13 mouse cellular contexts compared by ENCODE assay signal in genomic region chr5:145042690-145043089, GRCm38 (mm10). TPM values are rescaled to one million over a fixed set of nuclear protein-coding genes. Genes with fewer than 3 reads are reported as not detected.
"Had no signal": no experiment of that assay in that cellular context is flagged by ENCODE, and none has a peak within 500 bp of the region (broad histone marks: within the 10 kb centered on the region; RNA-seq: fewer than 3 reads in every experiment).

Gene 1700018F24Rik (plus strand): TSS chr5:145042990.

RNA-seq across cellular contexts. Expression of gene 1700018F24Rik, which starts in this region (rescaled TPM):
- polyA plus RNA-seq: neural tube, embryonic 12.5 days; neural tube, embryonic 13.5 days; neural tube, embryonic 14.5 days; neural tube, embryonic 15.5 days; small intestine, adult 2 months; spleen, adult 2 months; stomach, embryonic 14.5 days; stomach, embryonic 15.5 days; stomach, embryonic 16.5 days; stomach, postnatal 0 days; thymus, adult 2 months; thymus, postnatal 0 days; urinary bladder, adult 2 months had no signal
